Mouse (Mus musculus): Measurements from ENCODE around the gene Olfr1270. TPM values are rescaled to one million over a fixed set of nuclear protein-coding genes. Genes with fewer than 3 reads are reported as not detected.
"Not testable (repeated sequence)": the region's sequence is repeated elsewhere in the genome, so short reads cannot be mapped to it uniquely, and the experiment has no call there.

The Olfr1270 gene
- polyA plus RNA-seq (2016; fragmentation: Nextera tagmentation; extraction: Ambion mirVana) = not detected in 2 replicates

- peaks cover 4% of the 10 kb centered on the region; the same call in 1 of the 2 replicates for H3K9me3 ChIP-seq
- H3K4me2 ChIP-seq = no peak within 1 kb of the TSS
- WGBS = 88% methylated on average over 3 of the region's 3 CpGs
- H3K27me3 ChIP-seq = no peaks in the 10 kb centered on the region
- no peaks in the 10 kb centered on the region for H3K4me1 ChIP-seq (replicated peaks)
- no peak within 1 kb of the TSS for H3K9ac ChIP-seq (replicated peaks)
- no peak within 1 kb of the TSS for H3K27ac ChIP-seq
- no peaks in the 10 kb centered on the region for H3K36me3 ChIP-seq
- no peak for ATAC-seq (ENCODE audit: insufficient number of reproducible peaks, insufficient read depth, low FRiP score, low TSS enrichment, low read depth)
- no peak within 1 kb of the TSS for H3K4me3 ChIP-seq (replicated peaks)
These were observed at the start of gene Olfr1270 for GRCm38 (mm10) chr2:90152991-90153390. Gene Olfr1270, minus strand, starts transcription at chr2:90153091.

DNA sequence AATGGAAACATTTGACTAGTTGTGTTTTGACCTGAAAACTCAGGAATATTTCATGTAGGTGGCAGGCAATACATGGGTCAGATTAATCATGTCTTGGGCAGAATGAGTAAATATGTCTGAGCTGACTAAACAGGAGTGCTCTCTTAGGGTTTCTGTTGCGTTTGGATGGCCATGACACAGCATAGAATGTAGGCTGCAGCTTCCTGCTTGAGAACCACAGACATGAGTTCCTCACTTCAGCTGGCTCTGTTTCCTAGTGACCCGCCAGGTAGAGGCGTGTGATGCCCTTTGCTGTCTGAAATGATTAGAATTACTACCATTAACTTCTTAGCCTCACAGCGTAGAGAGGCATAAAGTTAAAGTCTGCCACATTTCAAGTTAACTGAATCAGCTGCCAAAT lies 46.7 kb upstream of the Olfr1270 start:
- H3K9me3 ChIP-seq; H3K27ac ChIP-seq; H3K4me2 ChIP-seq; H3K27me3 ChIP-seq; H3K9ac ChIP-seq (replicated peaks); H3K4me3 ChIP-seq (replicated peaks); H3K4me1 ChIP-seq (replicated peaks); ATAC-seq (ENCODE audit: insufficient number of reproducible peaks, insufficient read depth, low FRiP score, low TSS enrichment, low read depth); H3K36me3 ChIP-seq: not testable (repeated sequence)
- WGBS = no CpG with 5 or more reads among the region's 4 CpGs

GRCm38 (mm10) chr2:90195285-90195684 lies 42.4 kb upstream of the Olfr1270 start:
- not testable (repeated sequence) for H3K4me2 ChIP-seq; H3K9ac ChIP-seq (replicated peaks); H3K4me3 ChIP-seq (replicated peaks); H3K27ac ChIP-seq; ATAC-seq (ENCODE audit: insufficient number of reproducible peaks, insufficient read depth, low FRiP score, low TSS enrichment, low read depth); H3K27me3 ChIP-seq; H3K36me3 ChIP-seq; H3K4me1 ChIP-seq (replicated peaks); H3K9me3 ChIP-seq
- no CpG with 5 or more reads among the region's 6 CpGs for WGBS

- H3K27ac ChIP-seq = not testable (repeated sequence)
These were observed 41.9 kb upstream of the Olfr1270 start for GRCm38 (mm10) chr2:90194750-90195149.

GRCm38 (mm10) chr2:90187082-90187481 lies 34.2 kb upstream of the Olfr1270 start:
- not testable (repeated sequence) for H3K4me1 ChIP-seq (replicated peaks); H3K36me3 ChIP-seq; H3K4me2 ChIP-seq; H3K9ac ChIP-seq (replicated peaks); ATAC-seq (ENCODE audit: insufficient number of reproducible peaks, insufficient read depth, low FRiP score, low TSS enrichment, low read depth); H3K9me3 ChIP-seq; H3K4me3 ChIP-seq (replicated peaks); H3K27ac ChIP-seq; H3K27me3 ChIP-seq
- WGBS = no CpG with 5 or more reads among the region's 5 CpGs

More at GRCm38 (mm10) chr2:90194750-90195149, 41.9 kb upstream of the Olfr1270 start:
- WGBS = no CpG with 5 or more reads among the region's 3 CpGs
- H3K27me3 ChIP-seq; ATAC-seq (ENCODE audit: insufficient number of reproducible peaks, insufficient read depth, low FRiP score, low TSS enrichment, low read depth); H3K9ac ChIP-seq (replicated peaks); H3K36me3 ChIP-seq; H3K9me3 ChIP-seq; H3K4me3 ChIP-seq (replicated peaks); H3K4me2 ChIP-seq; H3K4me1 ChIP-seq (replicated peaks): not testable (repeated sequence)

GRCm38 (mm10) chr2:90186082-90186481 lies 33.2 kb upstream of the Olfr1270 start:
- not testable (repeated sequence) for H3K4me3 ChIP-seq (replicated peaks); ATAC-seq (ENCODE audit: insufficient number of reproducible peaks, insufficient read depth, low FRiP score, low TSS enrichment, low read depth); H3K27ac ChIP-seq; H3K9me3 ChIP-seq; H3K4me2 ChIP-seq; H3K36me3 ChIP-seq; H3K4me1 ChIP-seq (replicated peaks); H3K9ac ChIP-seq (replicated peaks); H3K27me3 ChIP-seq
- no CpG with 5 or more reads among the region's 4 CpGs for WGBS

DNA sequence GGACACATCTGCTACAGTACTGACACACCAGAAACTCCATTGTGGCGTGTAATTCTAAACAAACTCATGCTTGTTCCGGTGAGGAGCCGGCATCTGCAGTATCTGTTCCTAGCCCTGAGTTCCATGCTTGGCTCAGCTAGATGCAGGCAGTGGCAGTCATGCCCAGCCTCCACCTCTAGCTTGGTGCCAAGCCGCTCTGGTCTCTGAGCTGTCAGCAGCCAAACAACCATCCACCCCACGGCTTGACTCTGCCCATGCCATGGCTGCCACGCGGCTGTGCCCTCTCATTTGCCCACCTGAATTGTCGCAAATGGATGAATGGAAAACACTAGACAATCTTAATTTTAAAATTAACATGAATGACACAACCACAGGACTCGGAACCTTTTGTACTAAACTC lies 1.0 kb upstream of the Olfr1270 start:
- 91% methylated on average over 9 of the region's 9 CpGs for WGBS
- Histone ChIP-seq H3K27me3 (no peaks in the 10 kb centered on the region), H3K27ac (no peak overlapping the region), H3K4me2 (no peak overlapping the region), H3K9ac (replicated peaks) (no peak overlapping the region), H3K36me3 (no peaks in the 10 kb centered on the region), H3K4me3 (replicated peaks) (no peak overlapping the region), H3K4me1 (replicated peaks) (no peaks in the 10 kb centered on the region), H3K9me3 (peaks cover 4% of the 10 kb centered on the region; the same call in 1 of the 2 replicates)
- no peak for ATAC-seq (ENCODE audit: insufficient number of reproducible peaks, insufficient read depth, low FRiP score, low TSS enrichment, low read depth)

GRCm38 (mm10) chr2:90142196-90142595 lies 10.7 kb downstream of the Olfr1270 start, which contains the start of gene Olfr32:
Gene Olfr32, minus strand, starts transcription at chr2:90142296.
- no peak within 1 kb of the TSS for H3K4me3 ChIP-seq (replicated peaks)
- no peaks in the 10 kb centered on the region for H3K27me3 ChIP-seq
- H3K4me2 ChIP-seq = no peak within 1 kb of the TSS
- H3K9me3 ChIP-seq = no peaks in the 10 kb centered on the region
- H3K9ac ChIP-seq (replicated peaks) = no peak within 1 kb of the TSS
- no peaks in the 10 kb centered on the region for H3K4me1 ChIP-seq (replicated peaks)
- ATAC-seq (ENCODE audit: insufficient number of reproducible peaks, insufficient read depth, low FRiP score, low TSS enrichment, low read depth) = no peak
- H3K36me3 ChIP-seq = no peaks in the 10 kb centered on the region
- H3K27ac ChIP-seq = no peak within 1 kb of the TSS

- Histone ChIP-seq H3K9ac (replicated peaks) (no peak within 1 kb of the TSS), H3K4me2 (no peak within 1 kb of the TSS), H3K9me3 (no peaks in the 10 kb centered on the region), H3K27ac (no peak within 1 kb of the TSS), H3K27me3 (no peaks in the 10 kb centered on the region), H3K4me1 (replicated peaks) (no peaks in the 10 kb centered on the region), H3K36me3 (no peaks in the 10 kb centered on the region), H3K4me3 (replicated peaks) (no peak within 1 kb of the TSS)
- WGBS = 91% methylated on average over 1 of the region's 1 CpGs
- ATAC-seq (ENCODE audit: insufficient number of reproducible peaks, insufficient read depth, low FRiP score, low TSS enrichment, low read depth) = no peak
These were observed 31.6 kb downstream of the Olfr1270 start, which contains the start of gene Olfr1269 for GRCm38 (mm10) chr2:90121312-90121711. Gene Olfr1269, minus strand, starts transcription at chr2:90121412.

Other genes starting within 250 kb of the Olfr1270 start
- gene Olfr1258, start 225.8 kb downstream of the Olfr1270 start, polyA plus RNA-seq (2016; fragmentation: Nextera tagmentation; extraction: Ambion mirVana) = not detected in 2 replicates
- gene Olfr1259, start 204.4 kb downstream of the Olfr1270 start, polyA plus RNA-seq (2016; fragmentation: Nextera tagmentation; extraction: Ambion mirVana) = not detected in 2 replicates
- not detected in 2 replicates for gene Olfr1260, start 178.8 kb downstream of the Olfr1270 start, polyA plus RNA-seq (2016; fragmentation: Nextera tagmentation; extraction: Ambion mirVana)
- not detected in 2 replicates for gene Olfr1261, start 161.9 kb downstream of the Olfr1270 start, polyA plus RNA-seq (2016; fragmentation: Nextera tagmentation; extraction: Ambion mirVana)
- gene Olfr1262, start 152.9 kb downstream of the Olfr1270 start, polyA plus RNA-seq (2016; fragmentation: Nextera tagmentation; extraction: Ambion mirVana) = not detected in 2 replicates
- not detected in 2 replicates for gene Olfr1263, start 141.0 kb downstream of the Olfr1270 start, polyA plus RNA-seq (2016; fragmentation: Nextera tagmentation; extraction: Ambion mirVana)
- gene Olfr1264, start 127.5 kb downstream of the Olfr1270 start, polyA plus RNA-seq (2016; fragmentation: Nextera tagmentation; extraction: Ambion mirVana) = not detected in 2 replicates
- gene Olfr1265, start 117.8 kb downstream of the Olfr1270 start, polyA plus RNA-seq (2016; fragmentation: Nextera tagmentation; extraction: Ambion mirVana) = not detected in 2 replicates
- gene Olfr140, start 89.5 kb downstream of the Olfr1270 start, polyA plus RNA-seq (2016; fragmentation: Nextera tagmentation; extraction: Ambion mirVana) = not detected in 2 replicates
- gene Olfr1269, start 31.7 kb downstream of the Olfr1270 start, polyA plus RNA-seq (2016; fragmentation: Nextera tagmentation; extraction: Ambion mirVana) = not detected in 2 replicates
- gene Olfr32, start 10.8 kb downstream of the Olfr1270 start, polyA plus RNA-seq (2016; fragmentation: Nextera tagmentation; extraction: Ambion mirVana) = not detected in 2 replicates
- gene Olfr1506, start 71.4 kb upstream of the Olfr1270 start, polyA plus RNA-seq (2016; fragmentation: Nextera tagmentation; extraction: Ambion mirVana) = not detected in 2 replicates
- not detected in 2 replicates for gene Olfr142, start 104.5 kb upstream of the Olfr1270 start, polyA plus RNA-seq (2016; fragmentation: Nextera tagmentation; extraction: Ambion mirVana)
- not detected in 2 replicates for gene Olfr1271, start 117.9 kb upstream of the Olfr1270 start, polyA plus RNA-seq (2016; fragmentation: Nextera tagmentation; extraction: Ambion mirVana)
- gene Olfr1272, start 139.8 kb upstream of the Olfr1270 start, polyA plus RNA-seq (2016; fragmentation: Nextera tagmentation; extraction: Ambion mirVana) = not detected in 2 replicates
- gene Gm13769, start 169.1 kb upstream of the Olfr1270 start, polyA plus RNA-seq (2016; fragmentation: Nextera tagmentation; extraction: Ambion mirVana) = not detected in 2 replicates
- not detected in 2 replicates for gene Olfr1274-ps, start 245.6 kb upstream of the Olfr1270 start, polyA plus RNA-seq (2016; fragmentation: Nextera tagmentation; extraction: Ambion mirVana)